Mouse (Mus musculus): ENCODE results near the gene Wdr95. TPM values are rescaled to one million over a fixed set of nuclear protein-coding genes. Genes with fewer than 3 reads are reported as not detected.

The Wdr95 gene
- not detected in 2 replicates for polyA plus RNA-seq (2012; rRNA removed; ENCODE audit: low replicate concordance)

DNA sequence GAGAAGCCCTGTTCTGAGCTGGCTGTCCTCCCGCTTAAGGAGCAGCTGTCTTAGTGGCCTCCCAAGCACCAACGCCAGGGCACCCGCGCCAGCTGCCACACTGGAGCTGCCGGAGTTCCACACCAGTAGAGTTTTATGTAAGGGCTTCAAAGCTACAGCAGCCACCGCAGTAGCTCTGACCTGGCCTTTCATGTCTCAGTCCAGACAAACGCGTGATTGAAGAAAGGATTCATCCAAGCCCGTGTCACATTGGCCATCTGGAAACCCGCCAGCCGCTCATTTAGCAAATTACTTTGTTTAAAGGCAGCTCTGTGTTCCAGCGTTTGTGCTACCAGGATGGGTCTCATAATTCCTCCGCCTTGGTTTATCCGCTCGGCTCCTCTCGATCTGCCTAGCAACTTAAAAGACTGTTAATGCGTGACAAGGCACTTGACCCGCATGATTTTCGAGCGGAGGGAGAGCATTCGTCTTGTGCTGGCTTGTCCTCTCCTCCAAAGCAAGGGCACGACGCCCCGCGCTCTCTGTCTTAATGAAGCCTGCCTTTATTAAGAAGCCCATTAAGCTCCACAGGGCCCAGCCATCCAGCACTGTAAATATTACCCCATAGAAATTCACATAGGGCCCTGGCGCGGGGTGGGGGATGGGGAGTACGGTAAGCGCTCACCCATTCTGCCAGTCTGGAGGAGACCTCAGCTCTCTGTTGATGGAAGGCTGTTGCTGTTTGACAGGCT lies at the start of gene Wdr95:
Wdr95 (plus strand) TSS at position 681 of the 731 bp plus-strand sequence.

DNA sequence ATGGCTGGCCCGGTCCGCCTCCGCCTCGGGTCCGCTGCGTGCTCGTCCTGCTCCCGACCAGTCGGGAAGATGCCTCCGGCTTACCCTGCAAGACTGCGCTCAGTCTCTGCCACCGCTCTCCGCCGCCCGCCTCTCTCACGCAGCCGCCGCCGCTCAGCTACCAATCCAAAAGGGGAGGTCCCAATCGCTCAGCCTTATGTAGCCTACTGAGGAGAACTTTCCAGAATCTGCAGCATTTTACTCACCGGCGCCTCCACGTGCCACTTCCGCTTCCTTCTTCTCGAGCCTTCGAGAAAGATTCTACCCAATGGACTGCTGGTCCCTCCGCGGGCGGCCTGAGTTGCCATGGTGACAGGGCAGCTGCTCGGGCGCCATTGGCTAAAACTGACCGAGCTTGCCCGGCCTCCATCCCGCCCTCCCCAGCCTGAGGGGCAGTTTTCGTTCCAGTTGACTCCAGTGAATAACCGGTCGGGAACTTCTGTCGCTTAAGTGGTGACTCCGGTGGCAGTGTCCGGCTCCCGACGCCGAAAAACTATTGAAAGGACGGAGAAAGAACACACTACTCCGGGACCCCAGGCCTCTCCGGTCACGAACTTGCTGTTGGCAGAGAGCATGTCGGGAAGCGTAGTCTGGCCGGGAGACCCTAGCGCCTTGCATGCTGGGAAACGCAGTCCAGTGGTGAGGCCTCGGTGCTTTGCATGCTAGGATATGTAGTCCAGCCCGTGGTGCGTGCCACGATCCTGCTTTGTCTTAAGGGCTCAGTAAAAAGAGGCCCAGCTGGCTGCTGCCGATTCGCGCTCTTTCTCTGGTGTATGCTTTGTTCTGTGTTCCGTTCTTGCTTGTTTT lies 107.8 kb downstream of the Wdr95 start, which contains the start of gene Hsph1:
Hsph1 (minus strand) TSS at position 302 of the 846 bp plus-strand sequence.

Other genes with a start within 250 kb of the Wdr95 start
- 0.62 and 1.7 TPM in 2 replicates for gene Medag, start 116.9 kb upstream of the Wdr95 start, polyA plus RNA-seq (2012; rRNA removed; ENCODE audit: low replicate concordance)
- gene Tex26, start 89.0 kb upstream of the Wdr95 start, polyA plus RNA-seq (2012; rRNA removed; ENCODE audit: low replicate concordance) = not detected in 2 replicates
- 1.1 and 4.8 TPM in 2 replicates for gene Hsph1, start 107.7 kb downstream of the Wdr95 start, polyA plus RNA-seq (2012; rRNA removed; ENCODE audit: low replicate concordance)
- 4.9 and 6.6 TPM in 2 replicates for gene B3glct, start 149.6 kb downstream of the Wdr95 start, polyA plus RNA-seq (2012; rRNA removed; ENCODE audit: low replicate concordance)

Measured in duodenum, adult 2 months (tissue).